Mouse (Mus musculus) urinary bladder, postnatal 14 days (tissue): ENCODE measurements around the gene Hnrnpa2b1.
A peak's percentile ranks its signal among the peaks of the same experiment; 100 is the strongest.
"Not testable (repeated sequence)": the region's sequence is repeated elsewhere in the genome, so short reads cannot be mapped to it uniquely, and the experiment has no call there.

Experiments used
- DNase-seq: peaks from one replicate; pipeline ENCODE4 v3.0.0; 2021; ENCODE audit warnings: low spot score

Hnrnpa2b1 gene

GRCm38 (mm10) chr6:51469715-51470310 lies at the start of gene Hnrnpa2b1:
Gene Hnrnpa2b1, minus strand, starts transcription at chr6:51469894.
- peak; percentile 99 for DNase-seq

- DNase-seq, result no peak
These were observed 45.2 kb upstream of the Hnrnpa2b1 start for GRCm38 (mm10) chr6:51514860-51515259.

- DNase-seq, result no peak
These were observed 44.1 kb upstream of the Hnrnpa2b1 start for GRCm38 (mm10) chr6:51513745-51514144.

GRCm38 (mm10) chr6:51510946-51511345 lies 41.3 kb upstream of the Hnrnpa2b1 start:
- no peak for DNase-seq

- peak; percentile 69 for DNase-seq
These were observed 40.4 kb upstream of the Hnrnpa2b1 start for GRCm38 (mm10) chr6:51510094-51510493.

- DNase-seq, result peak; percentile 80
These were observed 39.3 kb upstream of the Hnrnpa2b1 start for GRCm38 (mm10) chr6:51508750-51509648.

- no peak for DNase-seq
These were observed 37.9 kb upstream of the Hnrnpa2b1 start for GRCm38 (mm10) chr6:51507556-51507955.

- DNase-seq, result peak; percentile 40
These were observed 36.0 kb upstream of the Hnrnpa2b1 start for GRCm38 (mm10) chr6:51505671-51506070.

- no peak for DNase-seq
These were observed 27.8 kb upstream of the Hnrnpa2b1 start for GRCm38 (mm10) chr6:51497321-51498111.

- DNase-seq, result peak; percentile 22
These were observed 20.1 kb upstream of the Hnrnpa2b1 start for GRCm38 (mm10) chr6:51489787-51490186.

GRCm38 (mm10) chr6:51486731-51487130 lies 17.0 kb upstream of the Hnrnpa2b1 start:
- no peak for DNase-seq

- DNase-seq, result no peak
These were observed 16.5 kb upstream of the Hnrnpa2b1 start for GRCm38 (mm10) chr6:51486076-51486710.

- DNase-seq, result no peak
These were observed 16.0 kb upstream of the Hnrnpa2b1 start for GRCm38 (mm10) chr6:51485646-51486045.

- DNase-seq, result not testable (repeated sequence)
These were observed 14.9 kb upstream of the Hnrnpa2b1 start for GRCm38 (mm10) chr6:51484556-51484955.

GRCm38 (mm10) chr6:51483861-51484260 lies 14.2 kb upstream of the Hnrnpa2b1 start:
- no peak for DNase-seq

- no peak for DNase-seq
These were observed 11.9 kb upstream of the Hnrnpa2b1 start for GRCm38 (mm10) chr6:51481548-51481947.

- no peak for DNase-seq
These were observed 9.5 kb upstream of the Hnrnpa2b1 start for GRCm38 (mm10) chr6:51479136-51479731.

GRCm38 (mm10) chr6:51472213-51472612 lies 2.5 kb upstream of the Hnrnpa2b1 start:
- no peak for DNase-seq

GRCm38 (mm10) chr6:51471782-51472181 lies 2.1 kb upstream of the Hnrnpa2b1 start:
- DNase-seq, result no peak

- no peak for DNase-seq
These were observed 1.4 kb upstream of the Hnrnpa2b1 start for GRCm38 (mm10) chr6:51471179-51471505.

GRCm38 (mm10) chr6:51470311-51471178 lies 851 bp upstream of the Hnrnpa2b1 start, which contains the start of gene Cbx3:
Gene Cbx3, plus strand, starts transcription at chr6:51470360.
- DNase-seq, result peak; percentile 85
